Mouse (Mus musculus): ENCODE data around the gene Mark1.

DNA sequence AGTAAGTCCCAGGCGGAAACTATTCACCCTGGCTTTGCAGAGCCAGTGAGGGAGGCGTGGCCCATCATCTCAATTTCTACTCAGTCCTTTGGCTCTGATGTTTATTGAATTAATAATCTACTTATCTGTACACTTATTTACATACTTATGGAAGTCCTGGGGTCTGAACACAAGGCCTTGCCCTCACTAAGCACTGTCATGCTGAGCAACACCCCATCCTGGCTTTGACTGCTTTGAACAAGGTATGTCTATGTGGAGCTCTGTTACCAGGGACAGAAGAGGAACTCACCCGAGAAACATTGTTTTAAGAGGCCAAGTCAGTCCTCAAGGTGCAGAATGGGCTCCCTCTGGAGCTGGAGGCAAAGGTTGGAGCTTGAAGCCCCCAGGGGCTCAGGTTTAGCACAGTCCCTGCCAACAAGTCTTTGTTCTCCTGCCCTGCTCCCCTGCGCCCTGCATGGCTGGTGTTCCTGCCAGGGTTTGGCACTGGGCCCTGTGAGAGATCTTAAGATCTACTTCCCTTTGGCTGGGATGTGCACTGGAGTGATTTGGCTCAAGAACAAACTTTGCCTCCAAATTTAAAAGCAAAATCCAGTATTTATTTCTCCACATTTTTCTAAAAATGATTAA, 129.3 kb downstream of the Mark1 start:
- TF ChIP-seq CTCF (IDR thresholded peaks at IDR 0.05; ENCODE audit: low read depth, low read length) (no peak), GATA1 (IDR thresholded peaks at IDR 0.05; ENCODE audit: borderline replicate concordance, low read length) (no peak), POLR2AphosphoS5 (IDR thresholded peaks at IDR 0.05; ENCODE audit: insufficient replicate concordance, low read depth, low read length) (no peak)

Measured in G1E (cell line).